Mouse (Mus musculus): ENCODE data around the gene Aldh1l1. TPM values are rescaled to one million over a fixed set of nuclear protein-coding genes. Genes with fewer than 3 reads are reported as not detected.

The Aldh1l1 gene
- total and polyA plus RNA-seq, 3 experiments = 0.11 to 0.13 TPM; not detected in 1

- in situ Hi-C loops (cut with MboI; ENCODE audit: low pct_ligation_motif_present, low pct_unique_long_range_greater_than_20kb, low sequenced_read_pairs) = no loop called here
- no peak overlapping the region for H3K4me2 ChIP-seq (ENCODE audit: insufficient read depth, low read depth, poor library complexity, severe bottlenecking)
- TF ChIP-seq UBTF (IDR thresholded peaks at IDR 0.05; ENCODE audit: low read depth, low read length) = no peak
- TF ChIP-seq HCFC1 (IDR thresholded peaks at IDR 0.05; ENCODE audit: low read depth, low read length) = no peak
- TF ChIP-seq CHD2 (IDR thresholded peaks at IDR 0.05; ENCODE audit: low read length) = no peak
- TF ChIP-seq SIN3A (IDR thresholded peaks at IDR 0.05; ENCODE audit: low read length) = no peak
- H3K36me3 ChIP-seq (replicated peaks in 1 of 2; ENCODE audit: control insufficient read depth in 1 of 2, insufficient read depth in 1 of 2, low read length in 1 of 2) = no peaks in the 10 kb centered on the region
- no peaks in the 10 kb centered on the region for H3K79me2 ChIP-seq (replicated peaks; ENCODE audit: control insufficient read depth, extremely low read depth, insufficient read depth, poor library complexity, severe bottlenecking)
- no peak overlapping the region for H3K4me3 ChIP-seq (replicated peaks in 1 of 3; ENCODE audit: low read depth in 2 of 3, low read length in 2 of 3, poor library complexity in 1 of 3)
- no peak overlapping the region for H3K9ac ChIP-seq (ENCODE audit: insufficient read depth, low read depth)
- DNase-seq (ENCODE audit: extremely low read depth) = no peak
- no peaks in the 10 kb centered on the region for H3K4me1 ChIP-seq (ENCODE audit: control insufficient read depth in 1 of 2, insufficient read depth in 2 of 2)
- peaks cover 75% of the 10 kb centered on the region for H3K27me3 ChIP-seq (replicated peaks)
- H3K27ac ChIP-seq (ENCODE audit: insufficient read depth, low read depth) = no peak overlapping the region
- H3K9me3 ChIP-seq (replicated peaks; ENCODE audit: low read length) = peaks cover 3% of the 10 kb centered on the region
- dilution Hi-C loops (cut with MboI; ENCODE audit: extremely low pct_ligation_motif_present, extremely low pct_unique_long_range_greater_than_20kb, low sequenced_read_pairs) = no loop called here
Observed at GRCm38 (mm10) chr6:90569736-90570383, 83.6 kb downstream of the Aldh1l1 start.

- in situ Hi-C loops (cut with MboI; ENCODE audit: low pct_ligation_motif_present, low pct_unique_long_range_greater_than_20kb, low sequenced_read_pairs) (no loop called here), dilution Hi-C loops (cut with MboI; ENCODE audit: extremely low pct_ligation_motif_present, extremely low pct_unique_long_range_greater_than_20kb, low sequenced_read_pairs) (no loop called here)
- no peak overlapping the region for H3K4me3 ChIP-seq (replicated peaks in 1 of 3; ENCODE audit: low read depth in 2 of 3, low read length in 2 of 3, poor library complexity in 1 of 3)
- peaks cover 0 to 5% of the 10 kb centered on the region in 2 experiments; a peak in 2 of 4 replicates for H3K4me1 ChIP-seq (ENCODE audit: control insufficient read depth in 1 of 2, insufficient read depth in 2 of 2)
- no peak overlapping the region for H3K9ac ChIP-seq (ENCODE audit: insufficient read depth, low read depth)
- no peak for DNase-seq (ENCODE audit: extremely low read depth)
- H3K9me3 ChIP-seq (replicated peaks; ENCODE audit: low read length) = peaks cover 3% of the 10 kb centered on the region
- peaks cover 72% of the 10 kb centered on the region for H3K27me3 ChIP-seq (replicated peaks)
- H3K4me2 ChIP-seq (ENCODE audit: insufficient read depth, low read depth, poor library complexity, severe bottlenecking) = no peak overlapping the region
- H3K79me2 ChIP-seq (replicated peaks; ENCODE audit: control insufficient read depth, extremely low read depth, insufficient read depth, poor library complexity, severe bottlenecking) = no peaks in the 10 kb centered on the region
- no peak for TF ChIP-seq MAZ (IDR thresholded peaks at IDR 0.05; ENCODE audit: low read depth, low read length)
- TF ChIP-seq ZMIZ1 (IDR thresholded peaks at IDR 0.05; ENCODE audit: low read depth, low read length) = no peak
- no peak for TF ChIP-seq USF1 (IDR thresholded peaks at IDR 0.05; ENCODE audit: low read depth, low read length)
- TF ChIP-seq ELF1 (IDR thresholded peaks at IDR 0.05; ENCODE audit: low read depth, low read length) = no peak
- TF ChIP-seq RCOR1 (conservative IDR thresholded peaks at IDR 0.05; ENCODE audit: low read depth, low read length) = no peak
- TF ChIP-seq MXI1 (IDR thresholded peaks at IDR 0.05; ENCODE audit: low read depth, low read length) = no peak
- TF ChIP-seq USF2 (conservative IDR thresholded peaks at IDR 0.05; ENCODE audit: low read depth, low read length) = no peak
- TF ChIP-seq EP300 (IDR thresholded peaks at IDR 0.05; ENCODE audit: low read length) = no peak
- TF ChIP-seq JUND (conservative IDR thresholded peaks at IDR 0.05; ENCODE audit: low read depth, low read length) = no peak
- no peak for TF ChIP-seq MYC (IDR thresholded peaks at IDR 0.05; ENCODE audit: low read depth, low read length)
- TF ChIP-seq HCFC1 (IDR thresholded peaks at IDR 0.05; ENCODE audit: low read depth, low read length) = no peak
- no peak for TF ChIP-seq POLR2A (IDR thresholded peaks at IDR 0.05; ENCODE audit: low read depth, low read length)
- no peak for TF ChIP-seq ZC3H11A (IDR thresholded peaks at IDR 0.05; ENCODE audit: low read depth, low read length)
- no peak for TF ChIP-seq TBP (conservative IDR thresholded peaks at IDR 0.05; ENCODE audit: low read depth, low read length)
- no peak for TF ChIP-seq PAX5 (IDR thresholded peaks at IDR 0.05; ENCODE audit: low read length)
- TF ChIP-seq JUN (IDR thresholded peaks at IDR 0.05; ENCODE audit: insufficient read depth, low read depth, low read length) = no peak
- TF ChIP-seq RAD21 (IDR thresholded peaks at IDR 0.05; ENCODE audit: low read depth, low read length) = no peak
- TF ChIP-seq ZNF384 (IDR thresholded peaks at IDR 0.05; ENCODE audit: low read depth, low read length) = no peak
- no peak overlapping the region for H3K27ac ChIP-seq (ENCODE audit: insufficient read depth, low read depth)
- no peaks in the 10 kb centered on the region for H3K36me3 ChIP-seq (replicated peaks in 1 of 2; ENCODE audit: control insufficient read depth in 1 of 2, insufficient read depth in 1 of 2, low read length in 1 of 2)
Observed at GRCm38 (mm10) chr6:90570392-90570791, 84.2 kb downstream of the Aldh1l1 start.

All from CH12.LX (cell line).